Mouse (Mus musculus) heart, adult 2 months (tissue): ENCODE results near the gene Gm20479. TPM values are rescaled to one million over a fixed set of nuclear protein-coding genes. Genes with fewer than 3 reads are reported as not detected.

Experiments
- DNase-seq, 2 experiments: peaks; one replicate each; pipeline ENCODE4 v3.0.0; 2021
- H3K27ac ChIP-seq: fragments of 200-600 bp; 2 replicates; pipeline ENCODE4 v1.8.1; 2022
- H3K27me3 ChIP-seq: fragments of 200-500 bp; 2 replicates; pipeline ENCODE4 v1.6.1; 2012; ENCODE audit warnings: mild to moderate bottlenecking, low read length, inconsistent platforms, mixed read lengths; ENCODE audit not compliant: control insufficient read depth, insufficient read depth
- H3K36me3 ChIP-seq: fragments of 200-500 bp; 2 replicates; pipeline ENCODE4 v1.6.1; 2012; ENCODE audit warnings: low read length, inconsistent platforms; ENCODE audit not compliant: control insufficient read depth, insufficient read depth
- H3K4me1 ChIP-seq: fragments of 200-500 bp; 2 replicates; pipeline ENCODE4 v1.6.1; 2011; ENCODE audit warnings: low read length; ENCODE audit not compliant: control insufficient read depth, insufficient read depth
- H3K4me3 ChIP-seq: fragments of 200-600 bp; 2 replicates; pipeline ENCODE4 v1.8.1; 2022
- H3K79me2 ChIP-seq: fragments of 200-500 bp; replicated peaks from 2 replicates; pipeline ENCODE4 v1.6.1; 2012; ENCODE audit warnings: mild to moderate bottlenecking, inconsistent platforms, low read length, moderate library complexity, mixed read lengths; ENCODE audit not compliant: control insufficient read depth, insufficient read depth
- H3K9ac ChIP-seq: fragments of 200-500 bp; 2 replicates; pipeline ENCODE4 v1.6.1; 2012; ENCODE audit warnings: low read depth, mild to moderate bottlenecking, control low read depth, inconsistent platforms, low read length, mixed read lengths
- CTCF ChIP-seq: fragments of 200-600 bp; IDR thresholded peaks from 2 replicates; pipeline ENCODE4 v1.8.1; 2022; ENCODE audit warnings: antibody characterized with exemption, mild to moderate bottlenecking, moderate library complexity
- EP300 ChIP-seq: fragments of 200-500 bp; IDR thresholded peaks from 2 replicates; pipeline ENCODE4 v1.6.1; 2011; ENCODE audit warnings: low read depth, low read length, control low read depth; ENCODE audit not compliant: insufficient read depth
- POLR2A ChIP-seq: fragments of 200-500 bp; IDR thresholded peaks from 2 replicates; pipeline ENCODE4 v1.6.1; 2011; ENCODE audit warnings: mild to moderate bottlenecking, low read depth, low read length, control low read depth; ENCODE audit not compliant: insufficient read depth
- WGBS: fragments of 180-500 bp; shearing (Covaris S2); methylation state at CpG from one replicate; pipeline ENCODE4 v1.1.7; 2018; 5-methylcytosine and 5-hydroxymethylcytosine counted together
- intact Hi-C: fragments of 180-260 bp; cut with DNase I; formaldehyde crosslinking; loops from one replicate; pipeline ENCODE4 v1.15.1; 2025
- polyA plus RNA-seq: library from polyadenylated mRNA; depleted of rRNA; stranded (reverse); fragments of >200 nt; gene quantifications from 2 replicates; pipeline ENCODE4 v1.2.3, GENCODE M21; 2012
- total RNA-seq, 2 experiments: library from RNA; stranded (reverse); gene quantifications; 2 replicates each; pipeline ENCODE4 v1.2.3; 2021

Gene Gm20479
- total and polyA plus RNA-seq, 3 experiments = 0.52 TPM; not detected in 2

DNA sequence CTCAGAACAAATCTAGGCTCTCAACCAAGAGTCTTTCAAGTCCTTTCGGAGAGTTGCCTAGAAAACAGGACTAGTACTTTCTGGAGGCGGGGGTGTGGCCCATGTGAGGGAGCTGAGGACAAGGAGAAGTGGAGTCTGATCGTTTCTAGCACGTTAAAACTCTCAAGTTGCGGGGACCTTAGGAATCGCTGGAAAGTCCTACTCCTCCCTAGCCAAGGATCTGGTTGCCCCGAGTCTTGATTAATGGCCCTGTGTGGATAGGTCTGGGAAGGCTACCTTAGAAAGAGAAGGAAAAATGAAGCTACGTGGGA lies 25.7 kb downstream of the Gm20479 start:
- peak overlapping the region; percentile 78 for H3K4me3 ChIP-seq
- peak overlapping the region; percentile 96 for H3K27ac ChIP-seq
- H3K36me3 ChIP-seq = peaks cover 7% of the 10 kb centered on the region
- H3K79me2 ChIP-seq = no peaks in the 10 kb centered on the region
- H3K27me3 ChIP-seq = 0 out of 2 replicates have a peak, but pooled peaks cover 3% of the 10 kb centered on the region
- intact Hi-C loops = loop anchor here (5.0 kb wide), 3 partner anchors 39 to 261 kb away; partner anchors contain the start of gene Akt2
- peaks cover 16% of the 10 kb centered on the region for H3K4me1 ChIP-seq
- no peak for DNase-seq
- 2% methylated on average over 8 of the region's 8 CpGs for WGBS
- peak overlapping the region; percentile 56 for H3K9ac ChIP-seq
- TF ChIP-seq CTCF (no peak), POLR2A (no peak), EP300 (no peak)

DNA sequence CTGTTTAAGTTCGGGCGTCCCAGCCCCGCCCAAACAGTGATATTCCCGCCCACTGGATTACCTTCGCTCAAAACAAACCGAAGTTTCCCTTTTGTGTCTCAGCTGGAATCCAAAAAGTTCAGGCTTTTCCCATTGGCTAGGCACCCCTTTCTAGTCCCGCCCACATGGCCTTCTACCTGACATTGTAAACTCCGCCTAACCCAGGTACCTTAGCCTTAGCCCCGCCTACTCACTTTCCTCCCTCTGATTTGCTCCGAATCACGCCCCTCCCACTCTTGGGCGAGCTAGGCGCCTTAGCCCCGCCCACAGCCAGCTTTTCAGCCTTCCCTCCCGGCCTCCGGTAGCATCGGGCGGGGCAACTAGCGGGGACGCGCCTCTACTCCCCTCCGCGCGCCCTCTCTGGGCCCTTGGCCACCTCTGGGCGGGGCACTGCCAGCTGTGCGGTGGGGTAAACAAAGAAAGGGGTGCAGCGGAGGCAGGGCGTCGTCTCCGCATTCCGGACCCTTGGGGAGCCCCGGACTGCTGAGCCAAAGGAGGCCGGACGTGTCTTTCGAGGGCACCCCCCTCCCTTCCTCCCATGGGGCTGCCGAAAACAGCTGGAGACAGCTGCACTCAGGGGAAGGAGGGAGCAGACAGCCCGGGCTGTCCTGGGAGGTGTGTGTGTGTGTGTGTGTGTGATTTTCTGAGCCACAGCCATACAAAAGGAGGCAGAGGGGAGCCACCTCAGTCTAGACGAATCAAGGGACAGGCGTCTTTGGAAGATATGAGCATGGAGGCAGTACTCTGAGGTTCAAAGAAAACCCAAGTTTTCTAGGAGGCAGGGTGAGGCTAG lies 26.3 kb downstream of the Gm20479 start:
- TF ChIP-seq EP300 (peak; percentile 98), CTCF (no peak), POLR2A (peak; percentile 67)
- Histone ChIP-seq H3K79me2 (no peaks in the 10 kb centered on the region), H3K27ac (peak overlapping the region; percentile 96), H3K4me3 (peak overlapping the region; percentile 56), H3K27me3 (0 out of 2 replicates have a peak, but pooled peaks cover 2% of the 10 kb centered on the region), H3K4me1 (peaks cover 17% of the 10 kb centered on the region), H3K9ac (peak overlapping the region; percentile 56), H3K36me3 (peaks cover 7% of the 10 kb centered on the region)
- intact Hi-C loops = loop anchor here (1.0 to 5.0 kb wide), 4 partner anchors 23 to 261 kb away; partner anchors contain the start of gene Akt2
- peak; percentile 96 for DNase-seq
- WGBS = 1% methylated on average over 39 of the region's 39 CpGs

DNA sequence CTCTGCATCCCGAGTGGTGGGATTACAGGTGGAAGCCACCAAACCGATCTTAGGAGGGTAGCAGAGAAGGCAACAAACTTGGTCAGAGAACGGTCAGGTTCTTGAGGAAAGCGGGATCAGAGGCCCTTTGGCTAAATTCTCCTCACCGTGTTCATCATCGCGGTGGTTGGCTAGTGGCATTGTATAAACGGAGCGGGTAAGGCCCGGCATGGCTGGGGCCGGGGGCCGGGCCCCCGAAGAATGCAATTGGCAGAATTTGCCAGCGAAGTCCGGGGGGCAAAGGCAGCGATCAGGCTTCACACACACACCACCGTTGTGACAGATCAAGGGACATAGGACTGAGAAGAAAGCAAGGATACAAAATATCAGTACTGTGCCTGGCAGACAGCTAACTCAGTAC lies 27.2 kb downstream of the Gm20479 start:
- Histone ChIP-seq H3K9ac (no peak overlapping the region), H3K4me3 (peak overlapping the region; percentile 56; the same call in 1 of the 2 replicates), H3K36me3 (peaks cover 7% of the 10 kb centered on the region), H3K4me1 (peaks cover 19% of the 10 kb centered on the region), H3K79me2 (no peaks in the 10 kb centered on the region), H3K27ac (peak overlapping the region; percentile 96), H3K27me3 (0 out of 2 replicates have a peak, but pooled peaks cover 2% of the 10 kb centered on the region)
- intact Hi-C loops = loop anchor here (1.0 to 5.0 kb wide), 5 partner anchors 22 to 262 kb away; partner anchors contain the start of gene Akt2
- peak in 1 of 2 experiments; percentile 31 for DNase-seq
- WGBS = 46% methylated on average over 17 of the region's 17 CpGs
- no peak for TF ChIP-seq EP300
- TF ChIP-seq CTCF = no peak

DNA sequence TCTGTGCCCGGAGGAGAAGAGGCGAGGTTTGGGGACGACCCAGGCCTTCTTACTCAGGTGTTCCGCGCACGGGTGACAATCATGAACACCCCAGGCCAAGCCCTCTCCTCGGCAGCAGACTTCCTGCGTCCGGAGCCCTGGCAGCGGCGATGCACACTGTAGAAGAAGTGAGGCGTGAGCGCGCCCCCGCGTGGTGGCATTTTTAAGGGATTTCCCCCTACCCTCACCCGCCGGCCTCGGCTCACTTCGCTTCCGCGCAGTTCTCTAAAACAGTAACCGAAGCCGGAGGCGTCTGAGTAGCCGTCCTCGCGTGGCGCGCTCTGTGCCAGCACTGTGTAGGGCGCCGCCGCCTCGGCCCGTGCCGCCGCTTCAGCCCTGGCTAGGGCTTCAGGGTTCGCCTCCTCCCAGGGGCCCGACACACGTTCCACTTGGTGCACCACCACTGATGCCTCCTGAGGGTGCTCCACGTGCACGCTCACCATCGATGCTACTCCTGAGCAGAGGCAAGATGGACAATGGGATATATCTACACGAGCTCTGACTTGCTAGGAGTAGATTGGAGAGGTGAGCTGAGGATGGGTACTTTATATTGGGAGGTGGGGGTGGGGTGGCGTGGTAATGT lies 27.8 kb downstream of the Gm20479 start:
- intact Hi-C loops = loop anchor here (5.0 kb wide), 1 partner anchor 167 kb away; no protein-coding TSS in a partner anchor
- Histone ChIP-seq H3K36me3 (peaks cover 7% of the 10 kb centered on the region), H3K9ac (peak overlapping the region; percentile 54), H3K4me3 (peak overlapping the region; percentile 26; the same call in 1 of the 2 replicates), H3K79me2 (no peaks in the 10 kb centered on the region), H3K27me3 (0 out of 2 replicates have a peak, but pooled peaks cover 2% of the 10 kb centered on the region), H3K4me1 (peaks cover 19% of the 10 kb centered on the region), H3K27ac (peak overlapping the region; percentile 44)
- TF ChIP-seq CTCF (peak; percentile 86), EP300 (0 out of 2 replicates have a peak, but pooled peaks have one; percentile 57), POLR2A (no peak)
- peak; percentile 88 to 89 for DNase-seq
- WGBS = 12% methylated on average over 45 of the region's 45 CpGs

DNA sequence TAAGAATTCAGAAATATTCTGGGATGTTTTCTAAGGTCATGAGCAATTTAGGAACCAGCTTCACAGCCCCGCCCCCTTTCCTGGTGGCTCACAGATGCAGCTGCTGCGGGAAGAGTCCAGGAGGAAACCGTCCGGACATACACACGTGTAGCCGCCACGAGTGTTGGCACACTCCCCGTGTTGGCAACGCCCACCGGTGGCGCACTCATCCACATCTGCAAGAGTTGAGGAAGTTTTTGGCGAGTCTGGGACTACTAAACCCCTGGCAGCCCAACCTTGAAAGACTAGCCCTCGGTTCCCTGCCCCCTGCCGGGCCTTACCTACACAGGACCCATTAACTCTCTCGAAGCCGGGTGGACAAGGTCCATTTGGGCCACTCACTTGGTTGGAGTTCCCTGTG lies 28.6 kb downstream of the Gm20479 start:
- intact Hi-C loops = loop anchor here (5.0 kb wide), 1 partner anchor 166 kb away; no protein-coding TSS in a partner anchor
- H3K4me1 ChIP-seq = peaks cover 19% of the 10 kb centered on the region
- peak; percentile 62 to 73 for DNase-seq

More for the DNA sequence above, 28.6 kb downstream of the Gm20479 start:
- H3K79me2 ChIP-seq = no peaks in the 10 kb centered on the region
- 0 out of 2 replicates have a peak, but pooled peaks cover 2% of the 10 kb centered on the region for H3K27me3 ChIP-seq
- H3K4me3 ChIP-seq = no peak overlapping the region
- peaks cover 7% of the 10 kb centered on the region for H3K36me3 ChIP-seq
- H3K27ac ChIP-seq = peak overlapping the region; percentile 44
- H3K9ac ChIP-seq = no peak overlapping the region
- WGBS = 26% methylated on average over 16 of the region's 16 CpGs
- TF ChIP-seq POLR2A (no peak), CTCF (no peak), EP300 (no peak)
